Mouse (Mus musculus): ENCODE data around the gene Mrpl58.
"Not testable (repeated sequence)": the region's sequence is repeated elsewhere in the genome, so short reads cannot be mapped to it uniquely, and the experiment has no call there.

GRCm38 (mm10) chr11:115386859-115387258 lies 16.7 kb upstream of the Mrpl58 start:
- not testable (repeated sequence) for TF ChIP-seq POLR2A (IDR thresholded peaks at IDR 0.05; ENCODE audit: low read depth, low read length); CTCF (conservative IDR thresholded peaks at IDR 0.05; ENCODE audit: insufficient read depth, insufficient read length, low read depth, low read length)

Measured in kidney, adult 2 months (tissue).